Mouse (Mus musculus) heart, embryonic 15.5 days (tissue): Measurements from ENCODE around the gene Tmem184c. TPM values are rescaled to one million over a fixed set of nuclear protein-coding genes. Genes with fewer than 3 reads are reported as not detected.

Source experiments
- ATAC-seq: fragments of 200-750 bp; cut with Nextera tagmentation; replicated peaks from 2 replicates; pipeline ENCODE4 v1.8.0; 2017; ENCODE audit warnings: low read depth, moderate TSS enrichment; ENCODE audit not compliant: insufficient number of reproducible peaks, insufficient read depth, low FRiP score
- H3K27ac ChIP-seq: fragments of 300-500 bp; sonication (generic); 2 replicates; pipeline ENCODE4 v1.5.1; 2015; ENCODE audit warnings: mild to moderate bottlenecking, inconsistent platforms
- H3K27me3 ChIP-seq: fragments of 300-500 bp; sonication (generic); 2 replicates; pipeline ENCODE4 v1.6.1; 2015; ENCODE audit warnings: inconsistent platforms
- H3K36me3 ChIP-seq: fragments of 300-500 bp; sonication (generic); 2 replicates; pipeline ENCODE4 v1.6.1; 2015; ENCODE audit warnings: mild to moderate bottlenecking, inconsistent platforms
- H3K4me1 ChIP-seq: fragments of 300-500 bp; sonication (generic); replicated peaks from 2 replicates; pipeline ENCODE4 v1.6.1; 2015; ENCODE audit warnings: inconsistent platforms
- H3K4me2 ChIP-seq: fragments of 300-500 bp; sonication (generic); 2 replicates; pipeline ENCODE4 v1.6.1; 2015; ENCODE audit warnings: inconsistent platforms, mild to moderate bottlenecking, moderate library complexity
- H3K4me3 ChIP-seq: fragments of 300-500 bp; sonication (generic); 2 replicates; pipeline ENCODE4 v1.5.1; 2015; ENCODE audit warnings: mild to moderate bottlenecking, inconsistent platforms
- H3K9ac ChIP-seq: fragments of 300-500 bp; sonication (generic); 2 replicates; pipeline ENCODE4 v1.6.1; 2015; ENCODE audit warnings: mild to moderate bottlenecking, inconsistent platforms
- H3K9me3 ChIP-seq: fragments of 300-500 bp; sonication (generic); replicated peaks from 2 replicates; pipeline ENCODE4 v1.6.1; 2016; ENCODE audit warnings: inconsistent platforms
- WGBS: fragments of 180-500 bp; shearing (Covaris S2); methylation state at CpG from one replicate; pipeline ENCODE4 v1.1.7; 2015; ENCODE audit warnings: mixed read lengths; 5-methylcytosine and 5-hydroxymethylcytosine counted together
- polyA plus RNA-seq: library from polyadenylated mRNA; unstranded; fragments of >200 nt; fragmentation: Nextera tagmentation; extraction: Ambion mirVana; gene quantifications from 2 replicates; pipeline ENCODE4 v1.2.1, GENCODE M21; 2015

Tmem184c gene
- polyA plus RNA-seq = 21.9 and 22.6 TPM in 2 replicates

- H3K36me3 ChIP-seq = no peaks in the 10 kb centered on the region
- peak within 1 kb of the TSS; percentile 86 for H3K4me3 ChIP-seq
- H3K27ac ChIP-seq = peak within 1 kb of the TSS; percentile 39; the same call in 1 of the 2 replicates
- H3K9ac ChIP-seq = peak within 1 kb of the TSS; percentile 65
- H3K9me3 ChIP-seq = no peaks in the 10 kb centered on the region
- H3K27me3 ChIP-seq = no peaks in the 10 kb centered on the region
- peak; percentile 94 for ATAC-seq
- peaks cover 11% of the 10 kb centered on the region for H3K4me1 ChIP-seq
- WGBS = under 1% methylated on average over 36 of the region's 36 CpGs
- H3K4me2 ChIP-seq = peak within 1 kb of the TSS; percentile 81
Measured at GRCm38 (mm10) chr8:77610374-77610969, at the start of gene Tmem184c. TSS of gene Tmem184c (minus strand) at chr8:77610698.

GRCm38 (mm10) chr8:77659534-77660080 lies 49.1 kb upstream of the Tmem184c start:
- Histone ChIP-seq H3K36me3 (peaks cover 11% of the 10 kb centered on the region), H3K4me1 (no peaks in the 10 kb centered on the region), H3K9me3 (no peaks in the 10 kb centered on the region), H3K27me3 (no peaks in the 10 kb centered on the region), H3K4me2 (no peak overlapping the region), H3K4me3 (no peak overlapping the region), H3K9ac (no peak overlapping the region), H3K27ac (no peak overlapping the region)
- no peak for ATAC-seq
- WGBS = 65% methylated on average over 4 of the region's 4 CpGs

- Histone ChIP-seq H3K4me3 (no peak overlapping the region), H3K9ac (no peak overlapping the region), H3K4me1 (no peaks in the 10 kb centered on the region), H3K4me2 (no peak overlapping the region), H3K9me3 (no peaks in the 10 kb centered on the region), H3K36me3 (no peaks in the 10 kb centered on the region), H3K27me3 (no peaks in the 10 kb centered on the region), H3K27ac (no peak overlapping the region)
- ATAC-seq = no peak
- WGBS = 67% methylated on average over 3 of the region's 3 CpGs
Measured at GRCm38 (mm10) chr8:77658356-77658755, 47.9 kb upstream of the Tmem184c start.

GRCm38 (mm10) chr8:77650646-77651190 lies 40.2 kb upstream of the Tmem184c start:
- H3K9ac ChIP-seq = no peak overlapping the region
- 53% methylated on average over 1 of the region's 1 CpGs for WGBS
- no peaks in the 10 kb centered on the region for H3K4me1 ChIP-seq
- H3K27me3 ChIP-seq = no peaks in the 10 kb centered on the region
- no peak overlapping the region for H3K4me3 ChIP-seq
- H3K36me3 ChIP-seq = no peaks in the 10 kb centered on the region
- ATAC-seq = no peak
- no peak overlapping the region for H3K27ac ChIP-seq
- no peak overlapping the region for H3K4me2 ChIP-seq
- H3K9me3 ChIP-seq = no peaks in the 10 kb centered on the region

- H3K36me3 ChIP-seq = no peaks in the 10 kb centered on the region
- no peak overlapping the region for H3K4me3 ChIP-seq
- H3K4me1 ChIP-seq = peaks cover 6% of the 10 kb centered on the region; the same call in 1 of the 2 replicates
- no peak overlapping the region for H3K9ac ChIP-seq
- WGBS = 73% methylated on average over 5 of the region's 5 CpGs
- ATAC-seq = no peak
- H3K27me3 ChIP-seq = no peaks in the 10 kb centered on the region
- H3K27ac ChIP-seq = no peak overlapping the region
- no peaks in the 10 kb centered on the region for H3K9me3 ChIP-seq
- no peak overlapping the region for H3K4me2 ChIP-seq
Measured at GRCm38 (mm10) chr8:77640093-77640839, 29.8 kb upstream of the Tmem184c start.

- Histone ChIP-seq H3K4me3 (no peak overlapping the region), H3K27me3 (no peaks in the 10 kb centered on the region), H3K36me3 (no peaks in the 10 kb centered on the region), H3K27ac (no peak overlapping the region), H3K4me1 (peaks cover 8% of the 10 kb centered on the region; the same call in 1 of the 2 replicates), H3K9me3 (no peaks in the 10 kb centered on the region), H3K4me2 (no peak overlapping the region), H3K9ac (no peak overlapping the region)
- no peak for ATAC-seq
- WGBS = 88% methylated on average over 3 of the region's 3 CpGs
Measured at GRCm38 (mm10) chr8:77637593-77637992, 27.1 kb upstream of the Tmem184c start.

GRCm38 (mm10) chr8:77634035-77634434 lies 23.5 kb upstream of the Tmem184c start:
- Histone ChIP-seq H3K4me1 (0 out of 2 replicates have a peak, but pooled peaks cover 2% of the 10 kb centered on the region), H3K4me2 (no peak overlapping the region), H3K9ac (no peak overlapping the region), H3K9me3 (no peaks in the 10 kb centered on the region), H3K4me3 (no peak overlapping the region), H3K27ac (no peak overlapping the region), H3K27me3 (no peaks in the 10 kb centered on the region), H3K36me3 (no peaks in the 10 kb centered on the region)
- ATAC-seq = no peak
- WGBS = 62% methylated on average over 5 of the region's 5 CpGs

GRCm38 (mm10) chr8:77633211-77633610 lies 22.7 kb upstream of the Tmem184c start:
- no peak overlapping the region for H3K27ac ChIP-seq
- ATAC-seq = no peak
- H3K4me1 ChIP-seq = 0 out of 2 replicates have a peak, but pooled peaks cover 2% of the 10 kb centered on the region
- H3K4me2 ChIP-seq = no peak overlapping the region
- H3K9ac ChIP-seq = no peak overlapping the region
- H3K36me3 ChIP-seq = no peaks in the 10 kb centered on the region
- 70% methylated on average over 2 of the region's 2 CpGs for WGBS
- no peaks in the 10 kb centered on the region for H3K27me3 ChIP-seq
- no peaks in the 10 kb centered on the region for H3K9me3 ChIP-seq
- H3K4me3 ChIP-seq = no peak overlapping the region

GRCm38 (mm10) chr8:77630691-77631090 lies 20.2 kb upstream of the Tmem184c start:
- H3K4me1 ChIP-seq = 0 out of 2 replicates have a peak, but pooled peaks cover 2% of the 10 kb centered on the region
- H3K36me3 ChIP-seq = no peaks in the 10 kb centered on the region
- no peak for ATAC-seq
- 55% methylated on average over 3 of the region's 3 CpGs for WGBS
- no peak overlapping the region for H3K27ac ChIP-seq
- H3K4me2 ChIP-seq = no peak overlapping the region
- H3K4me3 ChIP-seq = no peak overlapping the region
- H3K9me3 ChIP-seq = no peaks in the 10 kb centered on the region
- no peaks in the 10 kb centered on the region for H3K27me3 ChIP-seq
- no peak overlapping the region for H3K9ac ChIP-seq

GRCm38 (mm10) chr8:77629858-77630537 lies 19.5 kb upstream of the Tmem184c start:
- 18% methylated on average over 15 of the region's 15 CpGs for WGBS
- no peak overlapping the region for H3K4me3 ChIP-seq
- 0 out of 2 replicates have a peak, but pooled peaks cover 2% of the 10 kb centered on the region for H3K4me1 ChIP-seq
- no peaks in the 10 kb centered on the region for H3K36me3 ChIP-seq
- no peak overlapping the region for H3K9ac ChIP-seq
- ATAC-seq = peak; percentile 55; the same call in 1 of the 2 replicates
- no peaks in the 10 kb centered on the region for H3K9me3 ChIP-seq
- no peaks in the 10 kb centered on the region for H3K27me3 ChIP-seq
- no peak overlapping the region for H3K4me2 ChIP-seq
- no peak overlapping the region for H3K27ac ChIP-seq

GRCm38 (mm10) chr8:77623677-77624209 lies 13.2 kb upstream of the Tmem184c start:
- ATAC-seq = no peak
- WGBS = 90% methylated on average over 7 of the region's 7 CpGs
- Histone ChIP-seq H3K9me3 (no peaks in the 10 kb centered on the region), H3K36me3 (no peaks in the 10 kb centered on the region), H3K9ac (no peak overlapping the region), H3K27me3 (no peaks in the 10 kb centered on the region), H3K27ac (no peak overlapping the region), H3K4me2 (no peak overlapping the region), H3K4me1 (no peaks in the 10 kb centered on the region), H3K4me3 (no peak overlapping the region)
